Mouse (Mus musculus) small intestine, adult 2 months (tissue): ENCODE data around the gene Fxyd5.

Experiments
- CTCF ChIP-seq: fragments of 200-500 bp; IDR thresholded peaks from 2 replicates; pipeline ENCODE4 v1.5.1; 2012; ENCODE audit warnings: low read depth, mild to moderate bottlenecking, control low read depth, inconsistent platforms, low read length, moderate library complexity, mixed read lengths; ENCODE audit not compliant: insufficient replicate concordance, insufficient read length; ENCODE audit errors: extremely low read depth
- POLR2A ChIP-seq: fragments of 200-500 bp; IDR thresholded peaks from 2 replicates; pipeline ENCODE4 v1.6.1; 2012; ENCODE audit warnings: low read depth, mild to moderate bottlenecking, control low read depth, inconsistent platforms, low read length, moderate library complexity

- TF ChIP-seq CTCF (no peak), POLR2A (no peak)
Measured at GRCm38 (mm10) chr7:31052251-31052635, 10.0 kb upstream of the Fxyd5 start.
